In genomic region chrX:72819594-72819993, GRCm38 (mm10) we compare ENCODE assay signal across 9 mouse cellular contexts. TPM values are rescaled to one million over a fixed set of nuclear protein-coding genes. Genes with fewer than 3 reads are reported as not detected.
A peak's percentile ranks its signal among the peaks of the same experiment; 100 is the strongest.
DNase-seq lines count a peak whose midpoint lies in the region; ATAC-seq and TF ChIP-seq lines count a peak whose summit lies in the region.
"Had no signal": no experiment of that assay in that cellular context is flagged by ENCODE, and none has a peak within 500 bp of the region (broad histone marks: within the 10 kb centered on the region; RNA-seq: fewer than 3 reads in every experiment).

No protein-coding gene starts in this region.

- H3K27ac ChIP-seq in forebrain, embryonic 10.5 days: no peak overlapping the region
- no peak overlapping the region for H3K27ac ChIP-seq in forebrain, embryonic 12.5 days
- no peak overlapping the region for H3K27ac ChIP-seq in midbrain, embryonic 16.5 days (ENCODE audit: low read length)
- no peak overlapping the region for H3K27ac ChIP-seq in stomach, postnatal 0 days (replicated peaks)
- H3K27ac ChIP-seq: midbrain, embryonic 12.5 days had no signal

- H3K9ac ChIP-seq in forebrain, embryonic 12.5 days: no peak overlapping the region
- no peak overlapping the region for H3K9ac ChIP-seq in midbrain, embryonic 16.5 days (ENCODE audit: low read depth, low read length)
- H3K9ac ChIP-seq in stomach, postnatal 0 days (ENCODE audit: low read length): no peak overlapping the region
- H3K9ac ChIP-seq: midbrain, embryonic 12.5 days had no signal

- TF ChIP-seq EP300 in stomach, postnatal 0 days (optimal IDR thresholded peaks at IDR 0.05): no peak

- H3K36me3 ChIP-seq in forebrain, embryonic 10.5 days (replicated peaks): no peaks in the 10 kb centered on the region
- no peaks in the 10 kb centered on the region for H3K36me3 ChIP-seq in forebrain, embryonic 12.5 days (replicated peaks)
- H3K36me3 ChIP-seq in midbrain, embryonic 16.5 days (ENCODE audit: control insufficient read depth, insufficient read depth, low read length): no peaks in the 10 kb centered on the region
- no peaks in the 10 kb centered on the region for H3K36me3 ChIP-seq in stomach, postnatal 0 days (ENCODE audit: control insufficient read depth, insufficient read depth, low read length)
- H3K36me3 ChIP-seq: midbrain, embryonic 12.5 days had no signal

- ATAC-seq in forebrain, embryonic 12.5 days (ENCODE audit: low FRiP score): no peak
- ATAC-seq in midbrain, embryonic 16.5 days: peak; percentile 54; the same call in 1 of the 2 replicates
- ATAC-seq in stomach, postnatal 0 days (ENCODE audit: low FRiP score, low TSS enrichment): no peak

- 6% methylated on average over 5 of the region's 5 CpGs for WGBS in forebrain, embryonic 10.5 days
- 2% methylated on average over 5 of the region's 5 CpGs for WGBS in forebrain, embryonic 12.5 days
- WGBS in midbrain, embryonic 16.5 days: 5% methylated on average over 5 of the region's 5 CpGs
- 3% methylated on average over 5 of the region's 5 CpGs for WGBS in stomach, postnatal 0 days

- DNase-seq in forebrain, embryonic 10.5 days (ENCODE audit: extremely low spot score, low spot score): peak; percentile 60
- DNase-seq in adrenal gland, postnatal 10 days: peak; percentile 76
- peak; percentile 45 for DNase-seq in embryo, embryonic 9.5 days (ENCODE audit: extremely low spot score)
- DNase-seq in heart, postnatal 4 days: peak; percentile 81
- peak; percentile 58 to 73 for DNase-seq in left cerebral cortex, postnatal 10 days (ENCODE audit: extremely low spot score in 1 of 2, low spot score in 2 of 2)
- DNase-seq in stomach, postnatal 0 days (ENCODE audit: low spot score): peak; percentile 69

- H3K4me2 ChIP-seq in forebrain, embryonic 12.5 days: no peak overlapping the region
- H3K4me2 ChIP-seq in midbrain, embryonic 16.5 days (ENCODE audit: low read length): no peak overlapping the region
- no peak overlapping the region for H3K4me2 ChIP-seq in stomach, postnatal 0 days (replicated peaks; ENCODE audit: low read depth)
- H3K4me2 ChIP-seq: midbrain, embryonic 12.5 days had no signal

- no peaks in the 10 kb centered on the region for H3K9me3 ChIP-seq in forebrain, embryonic 10.5 days
- H3K9me3 ChIP-seq in forebrain, embryonic 12.5 days: no peaks in the 10 kb centered on the region
- H3K9me3 ChIP-seq in midbrain, embryonic 16.5 days (replicated peaks; ENCODE audit: control insufficient read depth, low read length, poor library complexity, severe bottlenecking): no peaks in the 10 kb centered on the region
- no peaks in the 10 kb centered on the region for H3K9me3 ChIP-seq in stomach, postnatal 0 days (ENCODE audit: control insufficient read depth, low read length)
- H3K9me3 ChIP-seq: midbrain, embryonic 12.5 days had no signal

- no peak overlapping the region for H3K4me3 ChIP-seq in forebrain, embryonic 10.5 days
- no peak overlapping the region for H3K4me3 ChIP-seq in forebrain, embryonic 12.5 days (replicated peaks)
- no peak overlapping the region for H3K4me3 ChIP-seq in midbrain, embryonic 16.5 days (ENCODE audit: low read depth, low read length)
- H3K4me3 ChIP-seq in stomach, postnatal 0 days (ENCODE audit: low read depth, low read length): no peak overlapping the region
- H3K4me3 ChIP-seq: midbrain, embryonic 12.5 days had no signal

- peak; percentile 87 for TF ChIP-seq CTCF in stomach, postnatal 0 days (IDR thresholded peaks at IDR 0.05; ENCODE audit: low read depth)

- no peaks in the 10 kb centered on the region for H3K4me1 ChIP-seq in forebrain, embryonic 10.5 days
- H3K4me1 ChIP-seq in forebrain, embryonic 12.5 days: no peaks in the 10 kb centered on the region
- no peaks in the 10 kb centered on the region for H3K4me1 ChIP-seq in midbrain, embryonic 16.5 days (ENCODE audit: control insufficient read depth, insufficient read depth, low read length)
- H3K4me1 ChIP-seq in stomach, postnatal 0 days (replicated peaks; ENCODE audit: control insufficient read depth, insufficient read depth): no peaks in the 10 kb centered on the region
- H3K4me1 ChIP-seq: midbrain, embryonic 12.5 days had no signal

- intact Hi-C loops in left cerebral cortex, postnatal 10 days (cut with DNase I): loop anchor here (10.0 kb wide), 1 partner anchor 815 kb away; no protein-coding TSS in a partner anchor

- H3K27me3 ChIP-seq in forebrain, embryonic 10.5 days (ENCODE audit: poor library complexity, severe bottlenecking): peaks cover 13% of the 10 kb centered on the region
- H3K27me3 ChIP-seq in forebrain, embryonic 12.5 days: no peaks in the 10 kb centered on the region
- H3K27me3 ChIP-seq in midbrain, embryonic 16.5 days (ENCODE audit: control insufficient read depth, insufficient read depth, low read depth, low read length): no peaks in the 10 kb centered on the region
- no peaks in the 10 kb centered on the region for H3K27me3 ChIP-seq in stomach, postnatal 0 days (ENCODE audit: control insufficient read depth, insufficient read depth, low read length)
- H3K27me3 ChIP-seq: midbrain, embryonic 12.5 days had no signal

RNA-seq across cellular contexts. Expression of gene Gabrq, which starts 5.4 kb away (rescaled TPM):
- polyA plus RNA-seq in forebrain, embryonic 10.5 days (2016; fragmentation: Nextera tagmentation; extraction: Ambion mirVana): 0.46 and 0.62 TPM in 2 replicates
- polyA plus RNA-seq in forebrain, embryonic 12.5 days (2016; fragmentation: Nextera tagmentation; extraction: Ambion mirVana): 2.0 and 2.7 TPM in 2 replicates
- under 1 TPM; 0.09 to 0.24 TPM for total RNA-seq in adrenal gland, postnatal 10 days (2021)
- total RNA-seq in heart, postnatal 4 days (2021): under 1 TPM in 1 of 2 experiments, not detected in 1; 0.17 TPM
- 1 to 10 TPM; 4.5 to 4.6 TPM for total RNA-seq in left cerebral cortex, postnatal 10 days (2021)
- polyA plus RNA-seq in midbrain, embryonic 16.5 days (2015; fragmentation: Nextera tagmentation; extraction: Ambion mirVana): 5.1 and 5.8 TPM in 2 replicates
- polyA plus RNA-seq in stomach, postnatal 0 days (2015; fragmentation: Nextera tagmentation; extraction: Ambion mirVana): 0.10 TPM in 2 replicates
